Mouse (Mus musculus): ENCODE data around the gene Art3.

The Art3 gene

GRCm38 (mm10) chr5:92382349-92382679, 50.7 kb downstream of the Art3 start:
- no peak for DNase-seq

- DNase-seq = no peak
Measured at GRCm38 (mm10) chr5:92383747-92384146, 52.1 kb downstream of the Art3 start.

- no peak for DNase-seq
Measured at GRCm38 (mm10) chr5:92384855-92385254, 53.2 kb downstream of the Art3 start.

GRCm38 (mm10) chr5:92386102-92386501, 54.5 kb downstream of the Art3 start:
- no peak for DNase-seq

- peak; percentile 26 for DNase-seq
Measured at GRCm38 (mm10) chr5:92386643-92387042, 55.0 kb downstream of the Art3 start.

GRCm38 (mm10) chr5:92387433-92387832, 55.8 kb downstream of the Art3 start:
- DNase-seq = peak; percentile 33

GRCm38 (mm10) chr5:92389977-92390376, 58.4 kb downstream of the Art3 start:
- no peak for DNase-seq

- DNase-seq = no peak
Measured at GRCm38 (mm10) chr5:92390615-92391014, 59.0 kb downstream of the Art3 start.

GRCm38 (mm10) chr5:92392542-92392941, 60.9 kb downstream of the Art3 start:
- no peak for DNase-seq

- DNase-seq = no peak
Measured at GRCm38 (mm10) chr5:92393863-92394262, 62.2 kb downstream of the Art3 start.

GRCm38 (mm10) chr5:92395764-92396163, 64.1 kb downstream of the Art3 start:
- DNase-seq = no peak

GRCm38 (mm10) chr5:92396476-92396875, 64.8 kb downstream of the Art3 start:
- DNase-seq = no peak

GRCm38 (mm10) chr5:92398153-92398552, 66.5 kb downstream of the Art3 start:
- peak; percentile 90 for DNase-seq

GRCm38 (mm10) chr5:92402816-92403215, 71.2 kb downstream of the Art3 start:
- DNase-seq = no peak

GRCm38 (mm10) chr5:92403562-92404399, 72.2 kb downstream of the Art3 start:
- DNase-seq = no peak

- no peak for DNase-seq
Measured at GRCm38 (mm10) chr5:92404400-92404678, 72.7 kb downstream of the Art3 start.

GRCm38 (mm10) chr5:92409361-92410155, 77.9 kb downstream of the Art3 start:
- peak; percentile 51 for DNase-seq

GRCm38 (mm10) chr5:92410486-92410885, 78.9 kb downstream of the Art3 start:
- no peak for DNase-seq

GRCm38 (mm10) chr5:92411461-92412140, 80.0 kb downstream of the Art3 start:
- no peak for DNase-seq

- DNase-seq = no peak
Measured at GRCm38 (mm10) chr5:92413271-92413981, 81.8 kb downstream of the Art3 start.

GRCm38 (mm10) chr5:92413982-92414375, 82.4 kb downstream of the Art3 start:
- DNase-seq = no peak

GRCm38 (mm10) chr5:92424126-92424525, 92.5 kb downstream of the Art3 start:
- DNase-seq = no peak

- no peak for DNase-seq
Measured at GRCm38 (mm10) chr5:92430723-92431122, 99.1 kb downstream of the Art3 start.
